Mouse (Mus musculus): Measurements from ENCODE around the gene Ly6g6d. TPM values are rescaled to one million over a fixed set of nuclear protein-coding genes. Genes with fewer than 3 reads are reported as not detected.

The Ly6g6d gene
- polyA plus RNA-seq, 1 experiment from 2014 or later: 1.4 TPM

GRCm38 (mm10) chr17:35121143-35121799 is 43.4 kb upstream of the Ly6g6d start, which contains the start of gene Gpank1:
TSS of gene Gpank1 (plus strand) at chr17:35121455.
- peaks cover 40% of the 10 kb centered on the region for H3K36me3 ChIP-seq (ENCODE audit: control insufficient read depth, insufficient read depth, low read length)
- H3K27ac ChIP-seq (replicated peaks; ENCODE audit: low read depth, low read length): peak within 1 kb of the TSS; percentile 92
- under 1% methylated on average over 34 of the region's 50 CpGs for WGBS
- no peaks in the 10 kb centered on the region for H3K9me3 ChIP-seq (ENCODE audit: control insufficient read depth, low read length)
- peak within 1 kb of the TSS; percentile 88 for H3K4me3 ChIP-seq (ENCODE audit: low read depth, low read length)
- DNase-seq (ENCODE audit: low spot score): peak; percentile 100
- H3K4me2 ChIP-seq (ENCODE audit: low read depth, low read length): peak within 1 kb of the TSS; percentile 93
- H3K27me3 ChIP-seq (replicated peaks; ENCODE audit: control insufficient read depth, insufficient read depth, low read length): no peaks in the 10 kb centered on the region
- peak; percentile 95 for ATAC-seq (ENCODE audit: low read depth)
- peaks cover 11% of the 10 kb centered on the region for H3K4me1 ChIP-seq (ENCODE audit: control insufficient read depth, insufficient read depth, low read length)
- H3K9ac ChIP-seq (ENCODE audit: low read depth, low read length): peak within 1 kb of the TSS; percentile 90

- Histone ChIP-seq H3K4me3 (ENCODE audit: low read depth, low read length) (peak overlapping the region; percentile 88), H3K4me1 (ENCODE audit: control insufficient read depth, insufficient read depth, low read length) (peaks cover 10% of the 10 kb centered on the region), H3K9me3 (ENCODE audit: control insufficient read depth, low read length) (no peaks in the 10 kb centered on the region), H3K27ac (replicated peaks; ENCODE audit: low read depth, low read length) (peak overlapping the region; percentile 69), H3K4me2 (ENCODE audit: low read depth, low read length) (peak overlapping the region; percentile 81), H3K9ac (ENCODE audit: low read depth, low read length) (peak overlapping the region; percentile 90), H3K36me3 (ENCODE audit: control insufficient read depth, insufficient read depth, low read length) (peaks cover 45% of the 10 kb centered on the region), H3K27me3 (replicated peaks; ENCODE audit: control insufficient read depth, insufficient read depth, low read length) (no peaks in the 10 kb centered on the region)
- no peak for ATAC-seq (ENCODE audit: low read depth)
- DNase-seq (ENCODE audit: low spot score): no peak
- under 1% methylated on average over 33 of the region's 33 CpGs for WGBS
These were observed 42.9 kb upstream of the Ly6g6d start for GRCm38 (mm10) chr17:35120745-35121142.

GRCm38 (mm10) chr17:35115046-35116019 is 37.5 kb upstream of the Ly6g6d start, which contains the start of gene Ly6g5b:
TSS of gene Ly6g5b (minus strand) at chr17:35115428.
- Histone ChIP-seq H3K27ac (replicated peaks; ENCODE audit: low read depth, low read length) (no peak within 1 kb of the TSS), H3K27me3 (replicated peaks; ENCODE audit: control insufficient read depth, insufficient read depth, low read length) (no peaks in the 10 kb centered on the region), H3K9ac (ENCODE audit: low read depth, low read length) (no peak within 1 kb of the TSS), H3K36me3 (ENCODE audit: control insufficient read depth, insufficient read depth, low read length) (peaks cover 55% of the 10 kb centered on the region), H3K4me1 (ENCODE audit: control insufficient read depth, insufficient read depth, low read length) (peaks cover 5% of the 10 kb centered on the region), H3K9me3 (ENCODE audit: control insufficient read depth, low read length) (no peaks in the 10 kb centered on the region), H3K4me3 (ENCODE audit: low read depth, low read length) (no peak within 1 kb of the TSS), H3K4me2 (ENCODE audit: low read depth, low read length) (no peak within 1 kb of the TSS)
- ATAC-seq (ENCODE audit: low read depth) (no peak), DNase-seq (ENCODE audit: low spot score) (no peak)
- 84% methylated on average over 8 of the region's 8 CpGs for WGBS

- Histone ChIP-seq H3K4me1 (ENCODE audit: control insufficient read depth, insufficient read depth, low read length) (no peaks in the 10 kb centered on the region), H3K27me3 (replicated peaks; ENCODE audit: control insufficient read depth, insufficient read depth, low read length) (no peaks in the 10 kb centered on the region), H3K9me3 (ENCODE audit: control insufficient read depth, low read length) (no peaks in the 10 kb centered on the region), H3K36me3 (ENCODE audit: control insufficient read depth, insufficient read depth, low read length) (peaks cover 26% of the 10 kb centered on the region), H3K9ac (ENCODE audit: low read depth, low read length) (no peak overlapping the region), H3K4me2 (ENCODE audit: low read depth, low read length) (no peak overlapping the region), H3K27ac (replicated peaks; ENCODE audit: low read depth, low read length) (no peak overlapping the region), H3K4me3 (ENCODE audit: low read depth, low read length) (no peak overlapping the region)
- WGBS: 75% methylated on average over 9 of the region's 9 CpGs
- DNase-seq (ENCODE audit: low spot score): no peak
- no peak for ATAC-seq (ENCODE audit: low read depth)
These were observed 33.9 kb upstream of the Ly6g6d start for GRCm38 (mm10) chr17:35111774-35112173.

GRCm38 (mm10) chr17:35108097-35108496 is 30.2 kb upstream of the Ly6g6d start, which contains the start of gene Ly6g5c:
TSS of gene Ly6g5c (plus strand) at chr17:35108279.
- Histone ChIP-seq H3K9ac (ENCODE audit: low read depth, low read length) (no peak within 1 kb of the TSS), H3K27me3 (replicated peaks; ENCODE audit: control insufficient read depth, insufficient read depth, low read length) (no peaks in the 10 kb centered on the region), H3K4me2 (ENCODE audit: low read depth, low read length) (no peak within 1 kb of the TSS), H3K4me1 (ENCODE audit: control insufficient read depth, insufficient read depth, low read length) (no peaks in the 10 kb centered on the region), H3K36me3 (ENCODE audit: control insufficient read depth, insufficient read depth, low read length) (peaks cover 13% of the 10 kb centered on the region), H3K9me3 (ENCODE audit: control insufficient read depth, low read length) (no peaks in the 10 kb centered on the region), H3K27ac (replicated peaks; ENCODE audit: low read depth, low read length) (no peak within 1 kb of the TSS), H3K4me3 (ENCODE audit: low read depth, low read length) (no peak within 1 kb of the TSS)
- ATAC-seq (ENCODE audit: low read depth) (no peak), DNase-seq (ENCODE audit: low spot score) (no peak)
- 85% methylated on average over 6 of the region's 6 CpGs for whole genome bisulfite sequencing

- H3K4me2 ChIP-seq (ENCODE audit: low read depth, low read length): 0 out of 2 replicates have a peak overlapping the region, but pooled peaks have one; percentile 27
- H3K4me1 ChIP-seq (ENCODE audit: control insufficient read depth, insufficient read depth, low read length): no peaks in the 10 kb centered on the region
- ATAC-seq (ENCODE audit: low read depth) (no peak), DNase-seq (ENCODE audit: low spot score) (no peak)
- 57% methylated on average over 3 of the region's 3 CpGs for WGBS
- H3K36me3 ChIP-seq (ENCODE audit: control insufficient read depth, insufficient read depth, low read length): peaks cover 29% of the 10 kb centered on the region
- no peak overlapping the region for H3K27ac ChIP-seq (replicated peaks; ENCODE audit: low read depth, low read length)
- H3K9me3 ChIP-seq (ENCODE audit: control insufficient read depth, low read length): no peaks in the 10 kb centered on the region
- 0 out of 2 replicates have a peak overlapping the region, but pooled peaks have one; percentile 1 for H3K4me3 ChIP-seq (ENCODE audit: low read depth, low read length)
- no peak overlapping the region for H3K9ac ChIP-seq (ENCODE audit: low read depth, low read length)
- H3K27me3 ChIP-seq (replicated peaks; ENCODE audit: control insufficient read depth, insufficient read depth, low read length): no peaks in the 10 kb centered on the region
These were observed 28.7 kb upstream of the Ly6g6d start for GRCm38 (mm10) chr17:35106522-35106921.

GRCm38 (mm10) chr17:35105740-35106389 is 28.0 kb upstream of the Ly6g6d start:
- 0 out of 2 replicates have a peak, but pooled peaks have one; percentile 24 for ATAC-seq (ENCODE audit: low read depth)
- peaks cover 35% of the 10 kb centered on the region for H3K36me3 ChIP-seq (ENCODE audit: control insufficient read depth, insufficient read depth, low read length)
- H3K9me3 ChIP-seq (ENCODE audit: control insufficient read depth, low read length): no peaks in the 10 kb centered on the region
- WGBS: 22% methylated on average over 13 of the region's 13 CpGs
- H3K4me3 ChIP-seq (ENCODE audit: low read depth, low read length): 0 out of 2 replicates have a peak overlapping the region, but pooled peaks have one; percentile 1
- peak; percentile 57 for DNase-seq (ENCODE audit: low spot score)
- no peak overlapping the region for H3K27ac ChIP-seq (replicated peaks; ENCODE audit: low read depth, low read length)
- peak overlapping the region; percentile 27 for H3K4me2 ChIP-seq (ENCODE audit: low read depth, low read length)
- no peaks in the 10 kb centered on the region for H3K4me1 ChIP-seq (ENCODE audit: control insufficient read depth, insufficient read depth, low read length)
- 0 out of 2 replicates have a peak overlapping the region, but pooled peaks have one; percentile 40 for H3K9ac ChIP-seq (ENCODE audit: low read depth, low read length)
- H3K27me3 ChIP-seq (replicated peaks; ENCODE audit: control insufficient read depth, insufficient read depth, low read length): no peaks in the 10 kb centered on the region

- H3K4me1 ChIP-seq (ENCODE audit: control insufficient read depth, insufficient read depth, low read length): no peaks in the 10 kb centered on the region
- WGBS: 81% methylated on average over 6 of the region's 6 CpGs
- no peak for ATAC-seq (ENCODE audit: low read depth)
- no peak overlapping the region for H3K4me2 ChIP-seq (ENCODE audit: low read depth, low read length)
- H3K27me3 ChIP-seq (replicated peaks; ENCODE audit: control insufficient read depth, insufficient read depth, low read length): no peaks in the 10 kb centered on the region
- no peak overlapping the region for H3K4me3 ChIP-seq (ENCODE audit: low read depth, low read length)
- DNase-seq (ENCODE audit: low spot score): no peak
- peaks cover 46% of the 10 kb centered on the region for H3K36me3 ChIP-seq (ENCODE audit: control insufficient read depth, insufficient read depth, low read length)
- no peaks in the 10 kb centered on the region for H3K9me3 ChIP-seq (ENCODE audit: control insufficient read depth, low read length)
- no peak overlapping the region for H3K9ac ChIP-seq (ENCODE audit: low read depth, low read length)
- H3K27ac ChIP-seq (replicated peaks; ENCODE audit: low read depth, low read length): no peak overlapping the region
These were observed 26.9 kb upstream of the Ly6g6d start for GRCm38 (mm10) chr17:35104754-35105153.

Data from embryonic facial prominence, embryonic 14.5 days (tissue).